Mouse (Mus musculus) cortical plate, adult 2 months (tissue): ENCODE results near the gene Rap1a. TPM values are rescaled to one million over a fixed set of nuclear protein-coding genes. Genes with fewer than 3 reads are reported as not detected.

Source experiments
- H3K27ac ChIP-seq: fragments of 200-500 bp; 2 replicates; pipeline ENCODE4 v1.5.1; 2012; ENCODE audit warnings: low read length, control low read depth, inconsistent platforms; ENCODE audit not compliant: insufficient read depth
- H3K4me1 ChIP-seq: fragments of 200-500 bp; 2 replicates; pipeline ENCODE4 v1.6.1; 2011; ENCODE audit warnings: low read length; ENCODE audit not compliant: control insufficient read depth, insufficient read depth
- H3K4me3 ChIP-seq: fragments of 200-500 bp; 2 replicates; pipeline ENCODE4 v1.5.1; 2011; ENCODE audit warnings: mild to moderate bottlenecking, low read length, control low read depth; ENCODE audit not compliant: insufficient read depth
- CTCF ChIP-seq: fragments of 200-500 bp; IDR thresholded peaks from 2 replicates; pipeline ENCODE4 v1.5.1; 2011; ENCODE audit warnings: mild to moderate bottlenecking, control low read depth, low read length; ENCODE audit not compliant: insufficient read depth; ENCODE audit errors: extremely low read depth
- POLR2A ChIP-seq: fragments of 200-500 bp; IDR thresholded peaks from 2 replicates; pipeline ENCODE4 v1.6.1; 2011; ENCODE audit warnings: mild to moderate bottlenecking, low read length, control low read depth; ENCODE audit not compliant: insufficient read depth; ENCODE audit errors: extremely low read depth
- polyA plus RNA-seq: library from polyadenylated mRNA; depleted of rRNA; stranded (reverse); fragments of >200 nt; gene quantifications from 2 replicates; pipeline ENCODE4 v1.2.3, GENCODE M21; 2012

The Rap1a gene
- polyA plus RNA-seq, 1 experiment, result 51.0 TPM

GRCm38 (mm10) chr3:105720514-105720913 lies 80.6 kb downstream of the Rap1a start:
- TF ChIP-seq CTCF (no peak), POLR2A (peak; percentile 54; the same call in 1 of the 2 replicates)
- no peak overlapping the region for H3K27ac ChIP-seq
- H3K4me1 ChIP-seq, result no peaks in the 10 kb centered on the region
- H3K4me3 ChIP-seq, result no peak overlapping the region

DNA sequence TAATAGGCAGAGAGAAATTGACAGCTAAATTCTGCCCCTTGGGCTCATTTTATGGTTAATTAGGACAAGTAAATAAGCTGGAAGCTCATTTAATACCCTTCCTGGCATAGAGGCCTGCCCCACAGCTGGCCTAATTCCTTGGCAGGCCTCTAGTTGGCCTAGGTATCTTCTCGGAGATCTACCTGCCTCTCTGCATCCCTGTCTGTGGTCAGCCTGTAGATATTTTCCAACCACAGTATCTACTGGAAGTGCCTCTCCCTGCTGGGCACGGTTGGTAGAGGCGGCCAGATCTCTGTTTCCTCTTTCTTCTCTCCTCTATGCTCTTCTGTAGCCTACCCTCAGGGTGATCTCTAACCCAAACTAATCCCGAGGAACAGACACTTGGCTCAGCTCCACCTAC lies 81.2 kb downstream of the Rap1a start:
- Histone ChIP-seq H3K27ac (no peak overlapping the region), H3K4me3 (no peak overlapping the region), H3K4me1 (no peaks in the 10 kb centered on the region)
- no peak for TF ChIP-seq CTCF
- peak; percentile 59; the same call in 1 of the 2 replicates for TF ChIP-seq POLR2A

- Histone ChIP-seq H3K27ac (no peak overlapping the region), H3K4me3 (no peak overlapping the region), H3K4me1 (no peaks in the 10 kb centered on the region; the same call in 1 of the 2 replicates)
- TF ChIP-seq CTCF (peak; percentile 25; the same call in 1 of the 2 replicates), POLR2A (peak; percentile 35; the same call in 1 of the 2 replicates)
Measured at GRCm38 (mm10) chr3:105718746-105719145, 82.4 kb downstream of the Rap1a start.

DNA sequence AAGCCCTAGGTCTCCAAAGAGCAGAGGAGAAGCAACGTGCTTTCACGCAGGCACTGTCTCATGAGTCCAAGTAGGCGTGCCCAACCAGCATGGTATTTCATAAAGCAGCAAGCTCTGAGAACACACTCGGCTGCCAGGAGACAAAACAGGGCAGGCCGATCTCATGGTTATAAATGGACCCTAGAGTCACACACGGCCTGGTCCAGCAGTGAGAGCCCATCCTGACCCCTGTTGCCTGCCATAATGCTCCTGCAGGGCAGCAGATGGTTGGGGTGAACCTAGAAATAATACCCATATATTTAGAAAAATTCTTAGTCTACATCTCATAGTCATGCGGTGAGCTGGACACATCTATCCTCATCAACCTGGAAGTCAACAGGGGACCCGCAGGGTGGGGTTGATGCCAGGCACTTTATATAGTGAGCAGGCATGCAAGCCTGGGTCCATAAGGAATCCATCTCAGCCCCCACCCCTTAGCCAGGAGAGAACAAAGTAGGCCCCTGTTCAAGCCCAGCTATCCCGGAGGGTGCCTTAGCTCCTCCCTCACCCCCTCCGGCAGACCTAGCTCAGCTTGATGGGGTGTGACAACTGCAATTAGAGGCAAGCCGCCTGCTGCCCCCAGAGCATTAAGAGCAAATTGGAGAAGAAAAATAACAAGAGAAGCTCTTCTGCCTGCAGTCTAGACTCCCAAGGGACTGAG lies 83.1 kb downstream of the Rap1a start:
- H3K27ac ChIP-seq, result no peak overlapping the region
- no peaks in the 10 kb centered on the region; the same call in 1 of the 2 replicates for H3K4me1 ChIP-seq

DNA sequence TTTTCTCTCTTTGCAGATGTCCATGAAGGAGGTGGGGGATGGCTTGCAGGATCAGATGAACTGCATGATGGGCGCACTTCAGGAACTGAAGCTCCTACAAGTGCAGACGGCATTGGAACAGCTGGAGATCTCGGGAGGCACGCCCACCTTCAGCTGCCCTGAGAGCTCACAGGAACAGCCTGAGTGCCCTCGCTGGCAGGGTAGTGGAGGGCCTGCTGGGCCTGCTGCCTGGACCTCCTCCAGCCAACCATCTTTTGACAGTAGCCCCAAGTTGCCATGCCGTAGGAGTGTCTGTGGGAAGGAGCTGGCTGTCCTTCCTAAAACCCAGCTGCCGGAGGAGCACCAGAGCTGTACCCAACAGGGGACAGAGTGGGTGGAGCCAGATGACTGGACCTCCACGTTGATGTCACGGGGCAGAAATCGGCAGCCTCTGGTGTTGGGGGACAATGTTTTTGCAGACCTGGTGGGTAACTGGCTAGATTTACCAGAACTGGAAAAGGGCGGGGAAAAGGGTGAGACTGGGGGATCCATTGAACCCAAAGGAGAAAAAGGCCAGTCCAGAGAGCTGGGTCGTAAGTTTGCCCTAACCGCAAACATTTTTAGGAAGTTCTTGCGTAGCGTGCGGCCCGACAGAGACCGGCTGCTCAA lies 84.7 kb downstream of the Rap1a start:
- no peak overlapping the region for H3K27ac ChIP-seq
- H3K4me1 ChIP-seq, result no peaks in the 10 kb centered on the region; the same call in 1 of the 2 replicates
- H3K4me3 ChIP-seq, result no peak overlapping the region
- no peak for TF ChIP-seq CTCF
- TF ChIP-seq POLR2A, result no peak

More for the DNA sequence above, 83.1 kb downstream of the Rap1a start:
- H3K4me3 ChIP-seq, result no peak overlapping the region
- TF ChIP-seq POLR2A (peak; percentile 65), CTCF (no peak)

GRCm38 (mm10) chr3:105714820-105715167 lies 86.3 kb downstream of the Rap1a start:
- Histone ChIP-seq H3K27ac (no peak overlapping the region), H3K4me3 (no peak overlapping the region), H3K4me1 (peaks cover 3% of the 10 kb centered on the region)
- no peak for TF ChIP-seq CTCF
- no peak for TF ChIP-seq POLR2A

- TF ChIP-seq POLR2A (no peak), CTCF (no peak)
- no peak overlapping the region for H3K4me3 ChIP-seq
- H3K4me1 ChIP-seq, result peaks cover 5% of the 10 kb centered on the region
- H3K27ac ChIP-seq, result no peak overlapping the region
Measured at GRCm38 (mm10) chr3:105714091-105714819, 86.9 kb downstream of the Rap1a start.

- TF ChIP-seq POLR2A, result no peak
- no peak for TF ChIP-seq CTCF
- Histone ChIP-seq H3K4me3 (no peak overlapping the region), H3K27ac (no peak overlapping the region), H3K4me1 (peaks cover 7% of the 10 kb centered on the region)
Measured at GRCm38 (mm10) chr3:105712827-105713226, 88.3 kb downstream of the Rap1a start.

DNA sequence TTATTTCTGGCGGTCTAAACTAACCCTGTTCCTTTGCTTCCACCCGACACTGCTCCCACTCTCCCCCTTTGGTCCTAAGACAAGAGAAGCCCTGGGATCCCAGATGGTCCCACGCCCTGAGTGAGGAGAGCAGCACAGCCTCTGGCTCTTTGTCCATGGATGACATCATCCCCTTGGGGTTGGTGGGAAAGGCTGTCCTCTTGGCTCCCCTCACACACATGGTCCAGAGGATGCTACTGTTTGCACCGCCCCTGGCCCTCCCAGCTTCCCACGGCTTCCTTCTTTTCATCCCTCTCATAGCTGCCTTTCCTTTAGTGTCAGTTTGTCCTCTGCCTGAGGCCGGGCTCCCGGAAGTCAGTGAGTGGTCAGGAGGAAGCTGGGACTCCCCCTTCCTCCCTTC lies 89.4 kb downstream of the Rap1a start:
- Histone ChIP-seq H3K27ac (no peak overlapping the region; the same call in 1 of the 2 replicates), H3K4me3 (no peak overlapping the region), H3K4me1 (peaks cover 9% of the 10 kb centered on the region)
- no peak for TF ChIP-seq POLR2A

GRCm38 (mm10) chr3:105710246-105710645 lies 90.9 kb downstream of the Rap1a start:
- TF ChIP-seq CTCF (no peak), POLR2A (no peak)
- peaks cover 9% of the 10 kb centered on the region for H3K4me1 ChIP-seq
- no peak overlapping the region for H3K4me3 ChIP-seq
- peak overlapping the region; percentile 6; the same call in 1 of the 2 replicates for H3K27ac ChIP-seq
